Mouse (Mus musculus): ENCODE data around the gene Btbd1.

DNA sequence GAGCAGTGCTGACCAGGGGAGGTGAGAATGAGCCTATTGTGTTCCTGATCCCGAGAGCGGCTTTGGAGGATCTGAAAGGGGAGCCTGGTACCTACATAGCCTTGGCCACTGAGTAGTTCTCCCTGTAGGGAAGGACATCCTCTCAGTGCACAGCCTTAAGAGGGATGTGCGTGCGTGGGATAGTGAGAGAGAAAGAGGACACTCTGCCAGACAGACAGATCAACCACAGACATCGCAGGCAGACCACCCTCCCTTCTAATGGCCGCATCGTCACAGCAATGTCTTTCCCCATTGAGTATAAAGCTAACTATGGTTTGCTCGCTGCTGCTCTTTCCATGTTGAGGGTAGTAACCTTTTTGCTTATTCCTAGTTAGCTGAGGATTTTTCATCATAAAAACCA is 14.7 kb upstream of the Btbd1 start:
- TF ChIP-seq CTCF (IDR thresholded peaks at IDR 0.05; ENCODE audit: borderline replicate concordance, control insufficient read depth, extremely low read depth, insufficient read depth, low read length, poor library complexity) = no peak
- no peak for TF ChIP-seq POLR2A (IDR thresholded peaks at IDR 0.05; ENCODE audit: control insufficient read depth, extremely low read depth, insufficient read depth, low read length, poor library complexity)
